Mouse (Mus musculus): Measurements from ENCODE around the gene Cabp4.

GRCm38 (mm10) chr19:4143759-4144268, at the start of gene Cabp4:
- TF ChIP-seq CTCF (IDR thresholded peaks at IDR 0.05) (no peak), EP300 (IDR thresholded peaks at IDR 0.05; ENCODE audit: insufficient read depth, low read depth, low read length) (no peak), POLR2A (IDR thresholded peaks at IDR 0.05; ENCODE audit: insufficient read depth, low read depth, low read length) (no peak)
